Mouse (Mus musculus) brain, embryonic 14.5 days (tissue): ENCODE measurements around the gene Poc1a.

ENCODE experiments used
- CTCF ChIP-seq: fragments of 200-500 bp; IDR thresholded peaks from 2 replicates; pipeline ENCODE4 v1.5.1; 2012; ENCODE audit warnings: inconsistent platforms, mild to moderate bottlenecking, moderate library complexity, borderline replicate concordance; ENCODE audit not compliant: insufficient read depth, insufficient read length; ENCODE audit errors: extremely low read depth
- POLR2A ChIP-seq: fragments of 200-500 bp; IDR thresholded peaks from 2 replicates; pipeline ENCODE4 v1.6.1; 2012; ENCODE audit warnings: mild to moderate bottlenecking, inconsistent platforms, borderline replicate concordance; ENCODE audit not compliant: poor library complexity, insufficient read depth, insufficient read length, severe bottlenecking; ENCODE audit errors: extremely low read depth

DNA sequence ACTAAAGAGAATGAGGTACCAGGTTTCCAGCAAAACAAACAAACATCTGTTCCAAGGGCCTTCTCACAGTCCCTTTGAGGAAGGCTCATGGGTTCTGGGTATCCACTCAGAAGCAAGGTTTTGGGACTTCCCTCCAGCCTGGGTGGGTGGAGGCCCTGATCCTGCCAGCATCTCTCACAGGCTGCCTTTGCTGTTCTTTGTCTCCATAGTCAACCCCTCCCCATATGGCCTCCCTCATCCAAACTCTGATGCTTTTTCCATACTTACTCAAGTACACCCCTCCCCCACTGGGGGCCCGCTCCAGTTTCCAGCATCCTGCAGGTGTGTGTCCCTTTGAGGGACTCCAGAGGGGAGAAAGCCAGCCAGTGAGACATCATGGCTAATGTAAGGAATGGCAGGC lies 85.3 kb downstream of the Poc1a start:
- TF ChIP-seq CTCF (no peak), POLR2A (no peak)
